Mouse (Mus musculus): ENCODE measurements around the gene Eif2ak4.

Gene Eif2ak4

DNA sequence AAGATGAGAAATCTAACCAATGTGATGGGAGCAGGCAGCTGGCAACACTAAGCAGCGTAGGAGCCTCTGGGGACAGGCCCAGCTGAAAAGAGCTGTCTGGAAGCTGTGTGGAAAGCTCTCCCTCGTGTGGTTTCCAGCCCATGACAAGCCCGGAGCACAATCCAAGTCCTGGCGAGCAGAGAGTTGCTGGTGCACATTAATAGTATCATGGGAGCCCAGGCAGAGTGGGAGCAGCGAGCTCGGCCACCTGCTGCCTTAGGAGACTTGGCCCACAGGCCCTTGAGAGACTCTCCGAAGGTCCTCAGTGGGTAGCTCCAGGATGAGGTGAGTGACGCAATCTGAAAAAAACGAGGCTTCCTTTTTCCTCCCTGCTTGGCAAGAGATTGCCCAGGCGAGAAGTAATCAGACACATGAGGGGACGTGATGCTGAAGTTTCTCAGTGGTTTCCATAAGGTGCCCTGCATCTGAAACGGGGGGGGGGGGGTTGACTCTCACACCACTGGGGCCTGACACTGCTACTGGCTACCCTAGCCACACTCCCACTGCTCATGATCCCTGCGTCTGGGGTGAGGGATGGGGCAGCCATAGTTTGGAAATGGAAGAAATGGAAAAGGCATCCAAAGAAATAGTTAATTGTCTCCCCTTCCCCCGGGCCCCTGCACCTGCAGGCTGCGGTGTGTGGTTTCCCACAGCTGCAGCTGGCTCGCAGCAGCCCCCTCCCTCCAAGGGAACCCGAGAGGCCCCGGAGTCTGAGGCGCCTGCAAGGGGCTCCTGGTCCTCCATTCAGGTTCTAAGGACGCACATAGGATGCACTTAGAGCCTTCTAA is 110.9 kb downstream of the Eif2ak4 start:
- DNase-seq (ENCODE audit: extremely low read depth, insufficient read length, low spot score): no peak

- DNase-seq (ENCODE audit: extremely low read depth, insufficient read length, low spot score): no peak
Measured at GRCm38 (mm10) chr2:118500191-118500590, 111.8 kb downstream of the Eif2ak4 start.

- DNase-seq (ENCODE audit: extremely low read depth, insufficient read length, low spot score): no peak
Measured at GRCm38 (mm10) chr2:118507126-118507525, 118.7 kb downstream of the Eif2ak4 start.

GRCm38 (mm10) chr2:118509688-118510446 is 121.4 kb downstream of the Eif2ak4 start:
- DNase-seq (ENCODE audit: extremely low read depth, insufficient read length, low spot score): no peak

GRCm38 (mm10) chr2:118510447-118511310 is 122.3 kb downstream of the Eif2ak4 start:
- DNase-seq (ENCODE audit: extremely low read depth, insufficient read length, low spot score): peak; percentile 92

DNA sequence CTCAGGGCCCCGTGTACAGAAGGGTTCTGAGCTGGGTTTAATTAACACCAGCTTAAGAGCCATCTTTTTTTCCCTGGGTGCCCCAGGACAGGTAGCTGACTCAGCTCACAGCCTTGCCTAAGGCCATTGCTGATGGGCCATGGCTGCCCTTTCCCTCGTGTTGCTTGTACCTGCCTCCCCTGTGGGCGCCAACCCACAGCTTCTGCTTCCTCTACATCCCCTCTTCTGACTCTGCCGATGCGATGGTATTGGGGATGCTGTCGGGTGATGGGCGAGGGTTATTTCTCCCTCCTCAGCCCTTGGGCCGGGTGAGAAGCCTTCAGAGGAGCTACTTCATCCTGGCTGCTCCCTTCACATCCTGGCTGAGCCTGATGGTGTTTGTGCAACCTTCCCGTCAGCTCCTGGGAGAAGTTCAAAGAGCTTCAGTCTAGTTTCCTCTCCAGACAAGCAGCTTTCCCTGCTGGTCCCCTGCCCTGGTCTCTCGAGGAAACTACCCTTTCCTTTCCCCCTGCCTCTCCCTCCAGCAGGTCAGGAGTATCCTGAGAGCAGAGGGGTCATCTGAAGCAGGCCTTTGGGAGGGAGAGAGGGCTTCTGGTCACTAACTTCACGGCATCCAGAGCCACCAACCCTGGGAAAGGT is 123.5 kb downstream of the Eif2ak4 start:
- DNase-seq (ENCODE audit: extremely low read depth, insufficient read length, low spot score): no peak

- no peak for DNase-seq (ENCODE audit: extremely low read depth, insufficient read length, low spot score)
Measured at GRCm38 (mm10) chr2:118512418-118513377, 124.3 kb downstream of the Eif2ak4 start.

DNA sequence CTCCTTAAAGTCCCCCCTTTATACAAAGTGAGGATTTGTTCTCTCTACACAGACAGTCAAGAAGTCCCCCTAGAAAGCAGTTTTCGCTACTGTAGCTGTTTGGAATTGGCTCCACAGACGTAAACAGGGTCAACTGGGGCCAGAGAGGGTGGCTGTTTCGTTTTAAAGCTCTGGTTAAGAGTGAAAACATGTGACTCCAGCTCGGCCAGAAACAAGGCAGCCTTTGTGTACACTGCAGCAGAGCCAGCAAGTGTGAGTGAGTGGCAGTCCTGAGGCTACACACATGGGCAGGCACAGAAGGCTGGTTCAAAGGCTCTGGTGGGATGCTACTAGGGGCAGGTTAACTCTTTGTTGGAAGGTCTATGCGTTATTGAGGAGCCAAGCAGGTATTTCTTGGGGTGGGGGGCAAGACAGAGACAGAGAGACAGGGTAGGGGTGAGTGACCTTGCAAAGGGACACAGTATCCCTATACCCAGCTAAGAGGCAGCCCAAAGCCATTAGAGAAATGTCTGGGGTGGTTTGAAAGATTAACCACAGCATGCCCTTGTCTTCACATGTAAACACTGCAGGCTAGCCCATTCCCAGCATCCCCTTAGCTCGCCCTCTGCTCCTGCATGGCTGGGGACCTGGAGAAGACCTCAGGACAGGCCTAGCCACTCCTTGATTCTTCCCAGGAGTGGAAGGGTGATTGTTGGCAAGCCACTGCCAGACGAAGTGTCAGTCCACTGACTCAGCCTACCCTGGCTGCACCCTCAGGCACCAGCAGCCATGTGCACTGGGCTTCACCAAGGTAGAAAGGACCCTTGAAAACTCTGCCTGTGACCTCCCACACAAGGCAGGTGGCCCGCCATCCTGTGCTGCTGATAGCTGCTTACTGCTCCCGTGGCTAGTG is 131.9 kb downstream of the Eif2ak4 start:
- DNase-seq (ENCODE audit: extremely low read depth, insufficient read length, low spot score): peak; percentile 70

DNA sequence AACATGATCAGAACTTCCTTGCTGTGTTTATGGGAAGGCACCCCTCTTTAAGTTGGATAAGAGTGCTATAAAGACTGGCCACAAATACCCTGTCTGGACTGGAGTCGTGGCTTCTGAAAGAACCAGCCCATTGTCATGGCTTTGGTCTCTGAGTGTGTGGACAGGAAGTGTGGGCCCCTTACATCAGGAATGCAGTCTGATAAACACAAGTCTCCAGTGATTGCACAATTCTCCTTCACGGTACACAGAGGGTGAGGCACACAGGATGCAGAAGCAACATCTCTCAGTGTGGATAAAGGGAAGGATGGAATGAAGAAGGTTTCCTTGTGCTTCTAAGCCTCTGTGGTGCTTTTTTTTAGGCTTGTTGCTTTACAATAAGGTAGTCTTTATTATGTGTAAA is 133.8 kb downstream of the Eif2ak4 start:
- DNase-seq (ENCODE audit: extremely low read depth, insufficient read length, low spot score): no peak

- DNase-seq (ENCODE audit: extremely low read depth, insufficient read length, low spot score): no peak
Measured at GRCm38 (mm10) chr2:118523163-118523730, 134.8 kb downstream of the Eif2ak4 start.

- DNase-seq (ENCODE audit: extremely low read depth, insufficient read length, low spot score): no peak
Measured at GRCm38 (mm10) chr2:118524811-118525210, 136.4 kb downstream of the Eif2ak4 start.

Measured in 3134 (cell line).